Mouse (Mus musculus): Measurements from ENCODE around the gene Ttll7. TPM values are rescaled to one million over a fixed set of nuclear protein-coding genes. Genes with fewer than 3 reads are reported as not detected.

Gene Ttll7
- polyA plus RNA-seq, 1 experiment from 2014 or later, result 7.2 TPM

- no peaks in the 10 kb centered on the region for H3K9me3 ChIP-seq (replicated peaks; ENCODE audit: control insufficient read depth, low read length, poor library complexity, severe bottlenecking)
- H3K27ac ChIP-seq (ENCODE audit: low read length), result no peak overlapping the region
- no peaks in the 10 kb centered on the region; the same call in 1 of the 2 replicates for H3K27me3 ChIP-seq (ENCODE audit: control insufficient read depth, insufficient read depth, low read depth, low read length)
- no peak overlapping the region for H3K4me2 ChIP-seq (ENCODE audit: low read length)
- WGBS, result 31% methylated on average over 2 of the region's 2 CpGs
- no peak overlapping the region for H3K4me3 ChIP-seq (ENCODE audit: low read depth, low read length)
- no peak overlapping the region for H3K9ac ChIP-seq (ENCODE audit: low read depth, low read length)
- peak; percentile 55; the same call in 1 of the 2 replicates for ATAC-seq
- H3K4me1 ChIP-seq (ENCODE audit: control insufficient read depth, insufficient read depth, low read length), result no peaks in the 10 kb centered on the region
- H3K36me3 ChIP-seq (ENCODE audit: control insufficient read depth, insufficient read depth, low read length), result peaks cover 4% of the 10 kb centered on the region
Observed at GRCm38 (mm10) chr3:146945342-146945741, 93.2 kb downstream of the Ttll7 start.

- no peaks in the 10 kb centered on the region for H3K27me3 ChIP-seq (ENCODE audit: control insufficient read depth, insufficient read depth, low read depth, low read length)
- under 1% methylated on average over 13 of the region's 13 CpGs for WGBS
Observed at GRCm38 (mm10) chr3:146945887-146946286, 93.7 kb downstream of the Ttll7 start.

GRCm38 (mm10) chr3:146946641-146947040 lies 94.5 kb downstream of the Ttll7 start:
- H3K27me3 ChIP-seq (ENCODE audit: control insufficient read depth, insufficient read depth, low read depth, low read length), result no peaks in the 10 kb centered on the region
- no peak overlapping the region for H3K9ac ChIP-seq (ENCODE audit: low read depth, low read length)
- peaks cover 4% of the 10 kb centered on the region for H3K36me3 ChIP-seq (ENCODE audit: control insufficient read depth, insufficient read depth, low read length)
- ATAC-seq, result peak; percentile 64; the same call in 1 of the 2 replicates
- no peaks in the 10 kb centered on the region for H3K9me3 ChIP-seq (replicated peaks; ENCODE audit: control insufficient read depth, low read length, poor library complexity, severe bottlenecking)
- no peak overlapping the region for H3K4me3 ChIP-seq (ENCODE audit: low read depth, low read length)
- 84% methylated on average over 8 of the region's 8 CpGs for WGBS
- no peak overlapping the region for H3K4me2 ChIP-seq (ENCODE audit: low read length)
- no peaks in the 10 kb centered on the region for H3K4me1 ChIP-seq (ENCODE audit: control insufficient read depth, insufficient read depth, low read length)
- H3K27ac ChIP-seq (ENCODE audit: low read length), result no peak overlapping the region

More at GRCm38 (mm10) chr3:146945887-146946286, 93.7 kb downstream of the Ttll7 start:
- Histone ChIP-seq H3K9ac (ENCODE audit: low read depth, low read length) (peak overlapping the region; percentile 60), H3K4me1 (ENCODE audit: control insufficient read depth, insufficient read depth, low read length) (no peaks in the 10 kb centered on the region), H3K9me3 (replicated peaks; ENCODE audit: control insufficient read depth, low read length, poor library complexity, severe bottlenecking) (no peaks in the 10 kb centered on the region), H3K36me3 (ENCODE audit: control insufficient read depth, insufficient read depth, low read length) (peaks cover 4% of the 10 kb centered on the region), H3K27ac (ENCODE audit: low read length) (peak overlapping the region; percentile 66; the same call in 1 of the 2 replicates), H3K4me2 (ENCODE audit: low read length) (peak overlapping the region; percentile 66), H3K4me3 (ENCODE audit: low read depth, low read length) (peak overlapping the region; percentile 41)
- peak; percentile 85; the same call in 1 of the 2 replicates for ATAC-seq

- H3K4me3 ChIP-seq (ENCODE audit: low read depth, low read length), result no peak overlapping the region
- 87% methylated on average over 8 of the region's 8 CpGs for WGBS
- H3K9me3 ChIP-seq (replicated peaks; ENCODE audit: control insufficient read depth, low read length, poor library complexity, severe bottlenecking), result no peaks in the 10 kb centered on the region
- H3K4me2 ChIP-seq (ENCODE audit: low read length), result no peak overlapping the region
- H3K9ac ChIP-seq (ENCODE audit: low read depth, low read length), result no peak overlapping the region
- H3K36me3 ChIP-seq (ENCODE audit: control insufficient read depth, insufficient read depth, low read length), result no peaks in the 10 kb centered on the region; the same call in 1 of the 2 replicates
- H3K27me3 ChIP-seq (ENCODE audit: control insufficient read depth, insufficient read depth, low read depth, low read length), result no peaks in the 10 kb centered on the region
- no peak overlapping the region for H3K27ac ChIP-seq (ENCODE audit: low read length)
- no peaks in the 10 kb centered on the region for H3K4me1 ChIP-seq (ENCODE audit: control insufficient read depth, insufficient read depth, low read length)
- ATAC-seq, result no peak
Observed at GRCm38 (mm10) chr3:146956792-146957191, 104.6 kb downstream of the Ttll7 start.

GRCm38 (mm10) chr3:146962838-146963237 lies 110.7 kb downstream of the Ttll7 start:
- H3K9ac ChIP-seq (ENCODE audit: low read depth, low read length), result no peak overlapping the region
- no peak overlapping the region for H3K4me2 ChIP-seq (ENCODE audit: low read length)
- no peak overlapping the region for H3K27ac ChIP-seq (ENCODE audit: low read length)

GRCm38 (mm10) chr3:146964384-146964783 lies 112.2 kb downstream of the Ttll7 start:
- Histone ChIP-seq H3K4me3 (ENCODE audit: low read depth, low read length) (no peak overlapping the region), H3K4me1 (ENCODE audit: control insufficient read depth, insufficient read depth, low read length) (peaks cover 4% of the 10 kb centered on the region; the same call in 1 of the 2 replicates), H3K27me3 (ENCODE audit: control insufficient read depth, insufficient read depth, low read depth, low read length) (no peaks in the 10 kb centered on the region), H3K27ac (ENCODE audit: low read length) (no peak overlapping the region), H3K9ac (ENCODE audit: low read depth, low read length) (no peak overlapping the region), H3K9me3 (replicated peaks; ENCODE audit: control insufficient read depth, low read length, poor library complexity, severe bottlenecking) (no peaks in the 10 kb centered on the region), H3K4me2 (ENCODE audit: low read length) (no peak overlapping the region), H3K36me3 (ENCODE audit: control insufficient read depth, insufficient read depth, low read length) (peaks cover 7% of the 10 kb centered on the region; the same call in 1 of the 2 replicates)
- WGBS, result 92% methylated on average over 3 of the region's 3 CpGs
- ATAC-seq, result no peak

More at GRCm38 (mm10) chr3:146962838-146963237, 110.7 kb downstream of the Ttll7 start:
- no peak for ATAC-seq
- Histone ChIP-seq H3K36me3 (ENCODE audit: control insufficient read depth, insufficient read depth, low read length) (0 out of 2 replicates have a peak, but pooled peaks cover 3% of the 10 kb centered on the region), H3K27me3 (ENCODE audit: control insufficient read depth, insufficient read depth, low read depth, low read length) (no peaks in the 10 kb centered on the region), H3K9me3 (replicated peaks; ENCODE audit: control insufficient read depth, low read length, poor library complexity, severe bottlenecking) (no peaks in the 10 kb centered on the region), H3K4me3 (ENCODE audit: low read depth, low read length) (no peak overlapping the region), H3K4me1 (ENCODE audit: control insufficient read depth, insufficient read depth, low read length) (peaks cover 2% of the 10 kb centered on the region; the same call in 1 of the 2 replicates)

GRCm38 (mm10) chr3:146967242-146967641 lies 115.1 kb downstream of the Ttll7 start:
- WGBS, result 82% methylated on average over 7 of the region's 7 CpGs
- H3K9ac ChIP-seq (ENCODE audit: low read depth, low read length), result no peak overlapping the region
- H3K9me3 ChIP-seq (replicated peaks; ENCODE audit: control insufficient read depth, low read length, poor library complexity, severe bottlenecking), result no peaks in the 10 kb centered on the region
- ATAC-seq, result no peak
- no peak overlapping the region for H3K4me2 ChIP-seq (ENCODE audit: low read length)
- peaks cover 10% of the 10 kb centered on the region; the same call in 1 of the 2 replicates for H3K36me3 ChIP-seq (ENCODE audit: control insufficient read depth, insufficient read depth, low read length)
- H3K4me3 ChIP-seq (ENCODE audit: low read depth, low read length), result no peak overlapping the region
- H3K27me3 ChIP-seq (ENCODE audit: control insufficient read depth, insufficient read depth, low read depth, low read length), result no peaks in the 10 kb centered on the region
- no peak overlapping the region for H3K27ac ChIP-seq (ENCODE audit: low read length)
- peaks cover 4% of the 10 kb centered on the region; the same call in 1 of the 2 replicates for H3K4me1 ChIP-seq (ENCODE audit: control insufficient read depth, insufficient read depth, low read length)

GRCm38 (mm10) chr3:146967834-146968233 lies 115.7 kb downstream of the Ttll7 start:
- Histone ChIP-seq H3K4me1 (ENCODE audit: control insufficient read depth, insufficient read depth, low read length) (peaks cover 4% of the 10 kb centered on the region; the same call in 1 of the 2 replicates), H3K9ac (ENCODE audit: low read depth, low read length) (no peak overlapping the region), H3K9me3 (replicated peaks; ENCODE audit: control insufficient read depth, low read length, poor library complexity, severe bottlenecking) (no peaks in the 10 kb centered on the region), H3K4me2 (ENCODE audit: low read length) (no peak overlapping the region), H3K27me3 (ENCODE audit: control insufficient read depth, insufficient read depth, low read depth, low read length) (no peaks in the 10 kb centered on the region), H3K4me3 (ENCODE audit: low read depth, low read length) (no peak overlapping the region), H3K27ac (ENCODE audit: low read length) (no peak overlapping the region), H3K36me3 (ENCODE audit: control insufficient read depth, insufficient read depth, low read length) (peaks cover 8% of the 10 kb centered on the region; the same call in 1 of the 2 replicates)
- 49% methylated on average over 4 of the region's 4 CpGs for WGBS
- no peak for ATAC-seq

GRCm38 (mm10) chr3:146978272-146978671 lies 126.1 kb downstream of the Ttll7 start:
- H3K4me1 ChIP-seq (ENCODE audit: control insufficient read depth, insufficient read depth, low read length), result no peaks in the 10 kb centered on the region
- no peaks in the 10 kb centered on the region for H3K36me3 ChIP-seq (ENCODE audit: control insufficient read depth, insufficient read depth, low read length)
- WGBS, result 65% methylated on average over 3 of the region's 3 CpGs
- H3K27me3 ChIP-seq (ENCODE audit: control insufficient read depth, insufficient read depth, low read depth, low read length), result no peaks in the 10 kb centered on the region; the same call in 1 of the 2 replicates
- no peak overlapping the region for H3K9ac ChIP-seq (ENCODE audit: low read depth, low read length)
- no peaks in the 10 kb centered on the region for H3K9me3 ChIP-seq (replicated peaks; ENCODE audit: control insufficient read depth, low read length, poor library complexity, severe bottlenecking)
- no peak for ATAC-seq
- no peak overlapping the region for H3K4me2 ChIP-seq (ENCODE audit: low read length)
- no peak overlapping the region for H3K27ac ChIP-seq (ENCODE audit: low read length)
- H3K4me3 ChIP-seq (ENCODE audit: low read depth, low read length), result no peak overlapping the region
